7 mouse cellular contexts compared by ENCODE assay signal in the genomic region with DNA sequence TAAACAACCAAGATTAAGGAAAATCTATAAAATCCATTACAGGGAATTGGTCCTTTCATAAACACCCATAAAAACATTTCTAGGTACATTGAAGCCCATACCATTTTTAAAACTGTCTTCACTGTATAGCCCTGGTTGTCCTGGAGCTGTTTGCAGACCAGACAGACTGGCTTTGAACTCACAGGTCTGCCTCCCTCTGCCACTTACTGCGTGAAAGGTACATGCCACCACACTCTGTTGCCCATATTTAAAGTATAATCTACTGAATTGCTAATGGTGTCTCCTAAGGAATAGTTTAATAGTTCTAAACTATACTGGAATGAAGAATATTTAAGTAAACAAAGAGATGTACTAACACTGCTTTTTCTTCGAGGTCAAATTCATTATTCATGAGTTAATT. TPM values are rescaled to one million over a fixed set of nuclear protein-coding genes. Genes with fewer than 3 reads are reported as not detected.
A peak's percentile ranks its signal among the peaks of the same experiment; 100 is the strongest.
DNase-seq lines count a peak whose midpoint lies in the region; ATAC-seq and TF ChIP-seq lines count a peak whose summit lies in the region.

No protein-coding gene starts in this region.

- H3K4me1 ChIP-seq in spleen, adult 2 months (ENCODE audit: control insufficient read depth, insufficient read depth, insufficient read length) = peaks cover 21% of the 10 kb centered on the region
- H3K4me1 ChIP-seq in forebrain, embryonic 15.5 days = peaks cover 55% of the 10 kb centered on the region
- H3K4me1 ChIP-seq in liver, embryonic 12.5 days = peaks cover 49% of the 10 kb centered on the region
- H3K4me1 ChIP-seq in stomach, postnatal 0 days (replicated peaks; ENCODE audit: control insufficient read depth, insufficient read depth) = peaks cover 2% of the 10 kb centered on the region

- peak overlapping the region; percentile 51 for H3K27ac ChIP-seq in spleen, adult 2 months (ENCODE audit: insufficient read depth, low read length)
- peak overlapping the region; percentile 91 for H3K27ac ChIP-seq in forebrain, embryonic 15.5 days (replicated peaks)
- peak overlapping the region; percentile 66; the same call in 1 of the 2 replicates for H3K27ac ChIP-seq in liver, embryonic 12.5 days
- H3K27ac ChIP-seq in stomach, postnatal 0 days (replicated peaks) = no peak overlapping the region

- TF ChIP-seq POLR2A in spleen, adult 2 months (IDR thresholded peaks at IDR 0.05; ENCODE audit: low read depth, low read length) = no peak

- 31% methylated on average over 2 of the region's 2 CpGs for WGBS in spleen, adult 2 months
- WGBS in forebrain, embryonic 15.5 days = 64% methylated on average over 2 of the region's 2 CpGs
- 76% methylated on average over 2 of the region's 2 CpGs for WGBS in liver, embryonic 12.5 days (ENCODE audit: insufficient replicate concordance)
- 37% methylated on average over 2 of the region's 2 CpGs for WGBS in stomach, postnatal 0 days

- no peak for TF ChIP-seq EP300 in stomach, postnatal 0 days (optimal IDR thresholded peaks at IDR 0.05)

- no peak for DNase-seq in spleen, adult 2 months (ENCODE audit: low read depth in 1 of 2, low spot score in 2 of 2)
- DNase-seq in spleen, postnatal 14 days (ENCODE audit: low spot score in 2 of 2) = no peak
- no peak for DNase-seq in stomach, postnatal 0 days (ENCODE audit: low spot score)
- no peak for DNase-seq in cerebellum, adult 9-10 months
- no peak for DNase-seq in retina, embryonic 14.5 days (ENCODE audit: low spot score)

- no peak for ATAC-seq in forebrain, embryonic 15.5 days (replicated peaks)
- ATAC-seq in liver, embryonic 12.5 days = no peak
- ATAC-seq in stomach, postnatal 0 days (ENCODE audit: low FRiP score, low TSS enrichment) = no peak

- no peak for TF ChIP-seq CTCF in spleen, adult 2 months (IDR thresholded peaks at IDR 0.05; ENCODE audit: extremely low read depth, insufficient read depth, insufficient read length, insufficient replicate concordance)
- no peak for TF ChIP-seq CTCF in stomach, postnatal 0 days (IDR thresholded peaks at IDR 0.05; ENCODE audit: low read depth)

- no peaks in the 10 kb centered on the region for H3K9me3 ChIP-seq in forebrain, embryonic 15.5 days
- H3K9me3 ChIP-seq in liver, embryonic 12.5 days (replicated peaks) = no peaks in the 10 kb centered on the region
- no peaks in the 10 kb centered on the region for H3K9me3 ChIP-seq in stomach, postnatal 0 days (ENCODE audit: control insufficient read depth, low read length)

- H3K36me3 ChIP-seq in spleen, adult 2 months (ENCODE audit: control insufficient read depth, insufficient read depth, low read length) = peaks cover 8% of the 10 kb centered on the region
- no peaks in the 10 kb centered on the region for H3K36me3 ChIP-seq in forebrain, embryonic 15.5 days
- peaks cover 41% of the 10 kb centered on the region for H3K36me3 ChIP-seq in liver, embryonic 12.5 days
- H3K36me3 ChIP-seq in stomach, postnatal 0 days (ENCODE audit: control insufficient read depth, insufficient read depth, low read length) = no peaks in the 10 kb centered on the region

- H3K27me3 ChIP-seq in spleen, adult 2 months (ENCODE audit: control insufficient read depth, insufficient read depth, low read length) = no peaks in the 10 kb centered on the region
- H3K27me3 ChIP-seq in forebrain, embryonic 15.5 days = no peaks in the 10 kb centered on the region
- no peaks in the 10 kb centered on the region for H3K27me3 ChIP-seq in liver, embryonic 12.5 days (replicated peaks)
- H3K27me3 ChIP-seq in stomach, postnatal 0 days (ENCODE audit: control insufficient read depth, insufficient read depth, low read length) = no peaks in the 10 kb centered on the region

- no peak overlapping the region for H3K4me3 ChIP-seq in spleen, adult 2 months (ENCODE audit: extremely low read depth, insufficient read depth, insufficient read length)
- peak overlapping the region; percentile 48; the same call in 1 of the 2 replicates for H3K4me3 ChIP-seq in forebrain, embryonic 15.5 days
- peak overlapping the region; percentile 63; the same call in 1 of the 2 replicates for H3K4me3 ChIP-seq in liver, embryonic 12.5 days
- no peak overlapping the region for H3K4me3 ChIP-seq in stomach, postnatal 0 days (ENCODE audit: low read depth, low read length)

- peak overlapping the region; percentile 49; the same call in 1 of the 2 replicates for H3K9ac ChIP-seq in forebrain, embryonic 15.5 days (replicated peaks)
- peak overlapping the region; percentile 75 for H3K9ac ChIP-seq in liver, embryonic 12.5 days
- peak overlapping the region; percentile 62; the same call in 1 of the 2 replicates for H3K9ac ChIP-seq in stomach, postnatal 0 days (ENCODE audit: low read length)

- H3K4me2 ChIP-seq in forebrain, embryonic 15.5 days (replicated peaks) = peak overlapping the region; percentile 64
- peak overlapping the region; percentile 80 for H3K4me2 ChIP-seq in liver, embryonic 12.5 days
- H3K4me2 ChIP-seq in stomach, postnatal 0 days (replicated peaks; ENCODE audit: low read depth) = peak overlapping the region; percentile 59

RNA-seq across cellular contexts. Expression of gene Chd2, which starts 5.1 kb away (rescaled TPM):
- 48.6 and 52.5 TPM in 2 replicates for polyA plus RNA-seq in spleen, adult 2 months (2012; rRNA removed)
- polyA plus RNA-seq in forebrain, embryonic 15.5 days (2015; fragmentation: Nextera tagmentation; extraction: Ambion mirVana) = 58.0 and 67.1 TPM in 2 replicates
- 26.2 and 28.9 TPM in 2 replicates for polyA plus RNA-seq in liver, embryonic 12.5 days (2016; fragmentation: Nextera tagmentation; extraction: Ambion mirVana)
- 15.9 and 18.0 TPM in 2 replicates for polyA plus RNA-seq in stomach, postnatal 0 days (2015; fragmentation: Nextera tagmentation; extraction: Ambion mirVana)

Comparison
In these comparisons a context has a peak if more than half of its experiments do, and no peak if none do; other contexts are left out.
1. H3K4me3 ChIP-seq: peak in forebrain, embryonic 15.5 days (single experiment) and liver, embryonic 12.5 days (single experiment); none in spleen, adult 2 months (single experiment) and stomach, postnatal 0 days (single experiment).
2. Peak in every context shown above with its lines, with median percentiles within 50 percentile points of each other: H3K4me2 ChIP-seq and H3K9ac ChIP-seq.